Mouse (Mus musculus) MEL (cell line): Measurements from ENCODE around the gene N6amt1.

ENCODE experiments used
- CTCF ChIP-seq, 3 experiments: IDR thresholded peaks in 2 of 3; conservative IDR thresholded peaks in 1 of 3; 2 replicates each; pipeline ENCODE4 v1.5.1; 2011 to 2012; ENCODE audit warnings: low read length in 3 of 3, low read depth in 2 of 3, mild to moderate bottlenecking in 2 of 3, improper control_type of control experiment in 1 of 3, inconsistent platforms in 1 of 3, mixed read lengths in 1 of 3, moderate library complexity in 1 of 3; ENCODE audit not compliant: control insufficient read depth in 1 of 3, insufficient read depth in 1 of 3, poor library complexity in 1 of 3, severe bottlenecking in 1 of 3
- EP300 ChIP-seq, 2 experiments: IDR thresholded peaks; 2 replicates each; pipeline ENCODE4 v1.6.1; 2011; ENCODE audit warnings: improper control_type of control experiment in 2 of 2, low read length in 2 of 2, low read depth in 1 of 2, mild to moderate bottlenecking in 1 of 2
- POLR2A ChIP-seq, 2 experiments: IDR thresholded peaks; 2 replicates each; pipeline ENCODE4 v1.6.1; 2011 to 2012; ENCODE audit warnings: low read length in 2 of 2, mild to moderate bottlenecking in 2 of 2, control low read depth in 1 of 2, improper control_type of control experiment in 1 of 2, low read depth in 1 of 2, moderate library complexity in 1 of 2; ENCODE audit not compliant: control insufficient read depth in 1 of 2, insufficient read depth in 1 of 2, poor library complexity in 1 of 2
- RAD21 ChIP-seq: IDR thresholded peaks from 2 replicates; pipeline ENCODE4 v1.6.1; 2011; ENCODE audit warnings: mild to moderate bottlenecking, low read depth, low read length, improper control_type of control experiment

GRCm38 (mm10) chr16:87354748-87355147 is 763 bp downstream of the N6amt1 start:
- no peak for TF ChIP-seq POLR2A (IDR thresholded peaks at IDR 0.05; ENCODE audit: control insufficient read depth in 1 of 2, insufficient read depth in 1 of 2, low read depth in 1 of 2, low read length in 2 of 2, poor library complexity in 1 of 2)
- no peak for TF ChIP-seq EP300 (IDR thresholded peaks at IDR 0.05; ENCODE audit: low read depth in 1 of 2, low read length in 2 of 2)
- no peak for TF ChIP-seq RAD21
- no peak for TF ChIP-seq CTCF (IDR thresholded peaks at IDR 0.05 in 2 of 3, conservative IDR thresholded peaks at IDR 0.05 in 1 of 3; ENCODE audit: control insufficient read depth in 1 of 3, insufficient read depth in 1 of 3, low read depth in 2 of 3, low read length in 3 of 3, poor library complexity in 1 of 3, severe bottlenecking in 1 of 3)
